Mouse (Mus musculus) cortical plate, adult 2 months (tissue): ENCODE measurements around the gene Ubac2.

Experiments used
- CTCF ChIP-seq: fragments of 200-500 bp; IDR thresholded peaks from 2 replicates; pipeline ENCODE4 v1.5.1; 2011; ENCODE audit warnings: mild to moderate bottlenecking, control low read depth, low read length; ENCODE audit not compliant: insufficient read depth; ENCODE audit errors: extremely low read depth
- POLR2A ChIP-seq: fragments of 200-500 bp; IDR thresholded peaks from 2 replicates; pipeline ENCODE4 v1.6.1; 2011; ENCODE audit warnings: mild to moderate bottlenecking, low read length, control low read depth; ENCODE audit not compliant: insufficient read depth; ENCODE audit errors: extremely low read depth

DNA sequence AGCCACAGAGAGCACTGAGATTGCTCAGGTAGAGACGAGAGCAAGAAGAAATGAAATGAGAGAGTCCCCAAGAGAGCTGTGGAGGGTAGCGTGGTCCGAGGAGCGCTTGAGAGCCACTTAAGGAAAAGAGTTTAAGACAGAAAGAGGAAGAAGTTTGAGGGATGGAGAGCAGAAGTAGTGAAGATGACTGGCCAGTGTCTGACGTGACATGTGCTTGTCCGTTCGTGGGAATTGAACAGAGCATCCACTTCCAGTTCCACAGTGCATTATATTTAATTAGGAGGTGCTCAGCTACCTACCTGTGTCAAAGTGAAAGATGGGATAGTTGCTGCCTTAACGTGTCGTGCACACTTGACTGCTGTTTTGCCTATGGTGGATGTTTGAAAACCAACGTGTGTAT, 94.7 kb downstream of the Ubac2 start:
- TF ChIP-seq CTCF, result no peak
- no peak for TF ChIP-seq POLR2A
